8 mouse cellular contexts compared by ENCODE assay signal in the genomic region with DNA sequence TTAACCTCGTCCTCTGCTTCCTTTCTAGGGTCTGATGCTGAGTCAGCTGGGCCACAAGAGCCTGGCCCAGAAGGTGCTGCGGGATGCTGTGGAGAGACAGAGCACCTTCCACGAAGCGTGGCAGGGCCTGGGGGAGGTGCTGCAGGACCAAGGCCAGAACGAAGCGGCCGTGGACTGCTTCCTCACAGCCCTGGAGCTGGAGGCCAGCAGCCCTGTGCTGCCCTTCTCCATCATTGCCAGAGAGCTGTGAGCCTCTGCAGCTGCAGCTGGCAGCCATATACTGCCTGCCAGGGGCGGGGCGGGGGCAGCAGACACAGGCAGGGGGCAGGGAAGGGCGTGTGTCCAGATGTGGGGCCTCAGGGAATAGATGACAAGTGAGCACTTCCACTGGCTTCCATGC. TPM values are rescaled to one million over a fixed set of nuclear protein-coding genes. Genes with fewer than 3 reads are reported as not detected.
DNase-seq lines count a peak whose midpoint lies in the region; ATAC-seq lines count a peak whose summit lies in the region.

No protein-coding gene starts in this region.

- H3K4me3 ChIP-seq in lung, embryonic 16.5 days (ENCODE audit: low read length), result no peak overlapping the region
- H3K4me3 ChIP-seq in limb, embryonic 10.5 days, result no peak overlapping the region
- no peak overlapping the region for H3K4me3 ChIP-seq in stomach, embryonic 14.5 days (ENCODE audit: low read depth, low read length)

- peaks cover 40% of the 10 kb centered on the region for H3K4me1 ChIP-seq in lung, embryonic 16.5 days (replicated peaks; ENCODE audit: control insufficient read depth, insufficient read depth, low read length)
- H3K4me1 ChIP-seq in limb, embryonic 10.5 days, result peaks cover 64% of the 10 kb centered on the region
- H3K4me1 ChIP-seq in stomach, embryonic 14.5 days (ENCODE audit: control insufficient read depth, insufficient read depth, low read length), result peaks cover 42% of the 10 kb centered on the region

- peak; percentile 37 for DNase-seq in adrenal gland, postnatal 10 days
- DNase-seq in adrenal gland, adult 18-20 months (ENCODE audit: low spot score in 2 of 2), result no peak
- no peak for DNase-seq in lung, postnatal 25 days (ENCODE audit: low spot score)
- DNase-seq in limb, embryonic 10.5 days (ENCODE audit: low spot score), result peak; percentile 56
- DNase-seq in retina, postnatal 1 day, result no peak
- DNase-seq in thymus, postnatal 10 days (ENCODE audit: low spot score in 2 of 2), result no peak

- H3K27ac ChIP-seq in lung, embryonic 16.5 days (ENCODE audit: low read length), result no peak overlapping the region
- H3K27ac ChIP-seq in limb, embryonic 10.5 days, result peak overlapping the region; percentile 87
- H3K27ac ChIP-seq in stomach, embryonic 14.5 days (ENCODE audit: low read length), result peak overlapping the region; percentile 6; the same call in 1 of the 2 replicates

- no peaks in the 10 kb centered on the region for H3K36me3 ChIP-seq in lung, embryonic 16.5 days (ENCODE audit: control insufficient read depth, insufficient read depth, low read length)
- H3K36me3 ChIP-seq in limb, embryonic 10.5 days, result no peaks in the 10 kb centered on the region
- H3K36me3 ChIP-seq in stomach, embryonic 14.5 days (ENCODE audit: control insufficient read depth, insufficient read depth, low read length), result no peaks in the 10 kb centered on the region

- ATAC-seq in lung, embryonic 16.5 days (ENCODE audit: low read depth), result peak; percentile 16
- ATAC-seq in stomach, embryonic 14.5 days (ENCODE audit: insufficient number of reproducible peaks, insufficient read depth, low FRiP score, low read depth), result no peak

- no peaks in the 10 kb centered on the region for H3K27me3 ChIP-seq in lung, embryonic 16.5 days (ENCODE audit: control insufficient read depth, insufficient read depth, low read depth, low read length)
- no peaks in the 10 kb centered on the region for H3K27me3 ChIP-seq in limb, embryonic 10.5 days (ENCODE audit: low read depth, poor library complexity, severe bottlenecking)
- no peaks in the 10 kb centered on the region for H3K27me3 ChIP-seq in stomach, embryonic 14.5 days (ENCODE audit: control insufficient read depth, insufficient read depth, low read length)

- no peaks in the 10 kb centered on the region for H3K9me3 ChIP-seq in lung, embryonic 16.5 days (ENCODE audit: control insufficient read depth, low read length)
- H3K9me3 ChIP-seq in limb, embryonic 10.5 days (replicated peaks), result no peaks in the 10 kb centered on the region
- no peaks in the 10 kb centered on the region for H3K9me3 ChIP-seq in stomach, embryonic 14.5 days (ENCODE audit: control insufficient read depth, low read depth, low read length)

- H3K9ac ChIP-seq in lung, embryonic 16.5 days (ENCODE audit: low read length), result no peak overlapping the region
- H3K9ac ChIP-seq in stomach, embryonic 14.5 days (replicated peaks; ENCODE audit: low read depth, low read length), result no peak overlapping the region

- H3K4me2 ChIP-seq in lung, embryonic 16.5 days (ENCODE audit: low read depth, low read length), result no peak overlapping the region
- no peak overlapping the region for H3K4me2 ChIP-seq in stomach, embryonic 14.5 days (replicated peaks; ENCODE audit: low read depth, low read length)

- 49% methylated on average over 10 of the region's 10 CpGs for WGBS in lung, embryonic 16.5 days
- WGBS in limb, embryonic 10.5 days, result 33% methylated on average over 10 of the region's 10 CpGs
- WGBS in stomach, embryonic 14.5 days, result 31% methylated on average over 10 of the region's 10 CpGs

RNA-seq across cellular contexts. Expression of a gene that starts 47.7 kb away (rescaled TPM):
- total RNA-seq in adrenal gland, postnatal 10 days (2021), result not detected
- total RNA-seq in adrenal gland, adult 18-20 months (2021), result not detected
- not detected in 2 replicates for polyA plus RNA-seq in lung, embryonic 16.5 days (2015; fragmentation: Nextera tagmentation; extraction: Ambion mirVana)
- polyA plus RNA-seq in limb, embryonic 10.5 days (2016; fragmentation: Nextera tagmentation; extraction: Ambion mirVana), result not detected in 2 replicates
- not detected in 2 replicates for polyA plus RNA-seq in stomach, embryonic 14.5 days (2014; fragmentation: Nextera tagmentation; extraction: Ambion mirVana)

Comparison
In these comparisons a context has a peak if more than half of its experiments do, and no peak if none do; other contexts are left out.
1. DNase-seq: peak in adrenal gland, postnatal 10 days (single experiment) and limb, embryonic 10.5 days (single experiment); none in adrenal gland, adult 18-20 months (0 of 2), lung, postnatal 25 days (single experiment), retina, postnatal 1 day (single experiment) and thymus, postnatal 10 days (0 of 2).